Mouse (Mus musculus) brain, adult 2 months (tissue): ENCODE results near the gene Leng1.
A peak's percentile ranks its signal among the peaks of the same experiment; 100 is the strongest.

ENCODE experiments used
- DNase-seq: peaks from one replicate; pipeline ENCODE4 v3.0.0; 2011; ENCODE audit warnings: low read depth, low spot score

Leng1 gene

GRCm38 (mm10) chr7:3692382-3692986 lies 26.8 kb upstream of the Leng1 start, which contains the start of gene Tsen34:
Tsen34 (plus strand) TSS chr7:3692863.
- no peak for DNase-seq

GRCm38 (mm10) chr7:3691919-3692318 lies 26.3 kb upstream of the Leng1 start:
- no peak for DNase-seq

GRCm38 (mm10) chr7:3685400-3686187 lies 20.0 kb upstream of the Leng1 start:
- no peak for DNase-seq

GRCm38 (mm10) chr7:3684698-3685097 lies 19.1 kb upstream of the Leng1 start:
- no peak for DNase-seq

- DNase-seq = peak; percentile 69
These were observed 18.4 kb upstream of the Leng1 start for GRCm38 (mm10) chr7:3683908-3684550.

GRCm38 (mm10) chr7:3677342-3677741 lies 11.7 kb upstream of the Leng1 start, which contains the start of gene Tmc4:
Tmc4 (minus strand) TSS chr7:3677553.
- no peak for DNase-seq

GRCm38 (mm10) chr7:3676371-3676770 lies 10.7 kb upstream of the Leng1 start:
- no peak for DNase-seq

- no peak for DNase-seq
These were observed 9.5 kb upstream of the Leng1 start for GRCm38 (mm10) chr7:3675228-3675548.

GRCm38 (mm10) chr7:3674507-3675227 lies 9.0 kb upstream of the Leng1 start:
- peak; percentile 90 for DNase-seq

- DNase-seq = no peak
These were observed 1.3 kb upstream of the Leng1 start for GRCm38 (mm10) chr7:3666921-3667391.

GRCm38 (mm10) chr7:3664524-3665214 lies 971 bp downstream of the Leng1 start:
- no peak for DNase-seq

GRCm38 (mm10) chr7:3658578-3658977 lies 7.1 kb downstream of the Leng1 start:
- DNase-seq = no peak

- DNase-seq = peak; percentile 59
These were observed 8.7 kb downstream of the Leng1 start for GRCm38 (mm10) chr7:3656966-3657365.

- no peak for DNase-seq
These were observed 19.0 kb downstream of the Leng1 start for GRCm38 (mm10) chr7:3646641-3647040.

- no peak for DNase-seq
These were observed 19.5 kb downstream of the Leng1 start for GRCm38 (mm10) chr7:3646188-3646587.

- DNase-seq = peak; percentile 18
These were observed 20.1 kb downstream of the Leng1 start for GRCm38 (mm10) chr7:3645488-3646025.

- DNase-seq = peak; percentile 100
These were observed 20.8 kb downstream of the Leng1 start, which contains the start of gene Cnot3 for GRCm38 (mm10) chr7:3644672-3645487. Cnot3 (plus strand) TSS chr7:3645268.

- DNase-seq = no peak
These were observed 21.3 kb downstream of the Leng1 start for GRCm38 (mm10) chr7:3644348-3644671.

GRCm38 (mm10) chr7:3643843-3644242 lies 21.8 kb downstream of the Leng1 start:
- no peak for DNase-seq

GRCm38 (mm10) chr7:3643412-3643811 lies 22.2 kb downstream of the Leng1 start:
- DNase-seq = no peak
